Mouse (Mus musculus) testis, adult 2 months (tissue): ENCODE measurements around the gene Tstd2.

Experiments used
- CTCF ChIP-seq: fragments of 200-500 bp; IDR thresholded peaks from 2 replicates; pipeline ENCODE4 v1.5.1; 2012; ENCODE audit warnings: low read depth, mild to moderate bottlenecking, inconsistent platforms, low read length, moderate library complexity; ENCODE audit not compliant: control insufficient read depth, insufficient read depth, insufficient replicate concordance
- POLR2A ChIP-seq: fragments of 200-500 bp; IDR thresholded peaks from 2 replicates; pipeline ENCODE4 v1.6.1; 2012; ENCODE audit warnings: low read depth, mild to moderate bottlenecking, inconsistent platforms, low read length, moderate library complexity; ENCODE audit not compliant: control insufficient read depth

DNA sequence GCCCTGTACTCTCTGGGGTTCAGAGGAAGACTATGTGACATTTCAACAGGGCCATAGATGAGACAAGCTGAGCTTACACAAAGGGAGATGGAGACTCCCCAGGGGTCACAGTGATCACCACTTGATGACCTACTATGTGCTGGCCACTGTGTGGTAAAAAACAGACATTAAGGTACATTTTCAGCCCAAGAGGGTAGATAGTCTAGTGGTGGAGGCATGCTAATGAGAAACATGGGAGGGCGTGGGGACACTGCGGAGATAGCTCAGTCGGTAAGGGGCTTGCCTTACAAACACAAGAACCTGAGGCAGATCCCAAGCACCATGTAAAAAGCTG is 42.7 kb downstream of the Tstd2 start:
- TF ChIP-seq POLR2A (no peak), CTCF (no peak)
